Mouse (Mus musculus): ENCODE results near the gene Pik3ip1.

Pik3ip1 gene

GRCm38 (mm10) chr11:3302792-3303191 lies 27.4 kb upstream of the Pik3ip1 start:
- DNase-seq (ENCODE audit: low spot score in 2 of 2): no peak

- DNase-seq (ENCODE audit: low spot score in 2 of 2): no peak
Measured at GRCm38 (mm10) chr11:3305821-3306220, 24.4 kb upstream of the Pik3ip1 start.

- no peak for DNase-seq (ENCODE audit: low spot score in 2 of 2)
Measured at GRCm38 (mm10) chr11:3307875-3308274, 22.3 kb upstream of the Pik3ip1 start.

- DNase-seq (ENCODE audit: low spot score in 2 of 2): no peak
Measured at GRCm38 (mm10) chr11:3309884-3310283, 20.3 kb upstream of the Pik3ip1 start.

GRCm38 (mm10) chr11:3310789-3311585 lies 19.2 kb upstream of the Pik3ip1 start:
- no peak for DNase-seq (ENCODE audit: low spot score in 2 of 2)

- DNase-seq (ENCODE audit: low spot score in 2 of 2): no peak
Measured at GRCm38 (mm10) chr11:3311586-3312347, 18.4 kb upstream of the Pik3ip1 start.

GRCm38 (mm10) chr11:3313294-3313693 lies 16.9 kb upstream of the Pik3ip1 start:
- no peak for DNase-seq (ENCODE audit: low spot score in 2 of 2)

- peak; percentile 55 to 57 for DNase-seq (ENCODE audit: low spot score in 2 of 2)
Measured at GRCm38 (mm10) chr11:3314148-3314547, 16.1 kb upstream of the Pik3ip1 start.

- DNase-seq (ENCODE audit: low spot score in 2 of 2): no peak
Measured at GRCm38 (mm10) chr11:3318286-3318685, 11.9 kb upstream of the Pik3ip1 start.

GRCm38 (mm10) chr11:3328271-3328670 lies 1.9 kb upstream of the Pik3ip1 start:
- no peak for DNase-seq (ENCODE audit: low spot score in 2 of 2)

- DNase-seq (ENCODE audit: low spot score in 2 of 2): no peak
Measured at GRCm38 (mm10) chr11:3328806-3329775, 1.1 kb upstream of the Pik3ip1 start.

- DNase-seq (ENCODE audit: low spot score in 2 of 2): peak; percentile 83 to 89
Measured at GRCm38 (mm10) chr11:3330566-3330965, 365 bp downstream of the Pik3ip1 start.

- DNase-seq (ENCODE audit: low spot score in 2 of 2): no peak
Measured at GRCm38 (mm10) chr11:3330991-3331750, 970 bp downstream of the Pik3ip1 start.

GRCm38 (mm10) chr11:3331756-3332642 lies 1.8 kb downstream of the Pik3ip1 start:
- peak; percentile 93 for DNase-seq (ENCODE audit: low spot score in 2 of 2)

GRCm38 (mm10) chr11:3333111-3333695 lies 3.0 kb downstream of the Pik3ip1 start:
- DNase-seq (ENCODE audit: low spot score in 2 of 2): no peak

GRCm38 (mm10) chr11:3334141-3334710 lies 4.0 kb downstream of the Pik3ip1 start:
- no peak for DNase-seq (ENCODE audit: low spot score in 2 of 2)

GRCm38 (mm10) chr11:3334711-3335316 lies 4.6 kb downstream of the Pik3ip1 start:
- no peak for DNase-seq (ENCODE audit: low spot score in 2 of 2)

GRCm38 (mm10) chr11:3335651-3336216 lies 5.5 kb downstream of the Pik3ip1 start:
- DNase-seq (ENCODE audit: low spot score in 2 of 2): no peak
